Mouse (Mus musculus): ENCODE measurements around the gene Cebpg. TPM values are rescaled to one million over a fixed set of nuclear protein-coding genes. Genes with fewer than 3 reads are reported as not detected.

Gene Cebpg
- polyA plus RNA-seq, 1 experiment from 2014 or later = 44.3 TPM

DNA sequence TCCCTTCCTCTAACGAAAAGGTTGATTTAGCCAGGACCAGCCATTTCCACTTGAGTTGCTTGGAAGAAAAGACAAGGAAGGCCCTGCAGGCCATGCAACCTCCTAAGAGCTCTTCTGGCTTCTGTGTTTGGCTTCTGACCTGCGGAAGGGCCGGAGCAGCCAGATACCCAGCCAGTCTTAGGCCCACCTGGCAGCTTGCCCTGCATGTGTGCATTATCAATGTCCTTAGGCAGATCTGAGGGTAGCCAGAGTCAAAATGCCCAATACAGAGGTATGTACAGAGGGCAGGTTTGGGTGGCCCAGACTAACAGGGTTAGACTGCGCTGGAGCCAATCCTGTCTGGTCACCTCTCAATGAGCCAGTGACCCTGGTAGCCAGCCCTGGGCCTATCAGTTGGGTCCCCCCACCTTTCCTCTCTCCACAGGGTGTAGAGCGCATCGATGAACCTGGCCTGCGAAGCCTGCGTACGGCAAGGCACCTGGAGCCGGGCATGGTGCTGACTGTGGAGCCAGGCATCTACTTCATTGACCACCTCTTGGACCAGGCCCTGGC, 13.0 kb downstream of the Cebpg start:
- Histone ChIP-seq H3K36me3 (ENCODE audit: control insufficient read depth, insufficient read depth, low read length) (peaks cover 56% of the 10 kb centered on the region), H3K27me3 (replicated peaks; ENCODE audit: control insufficient read depth, insufficient read depth, low read length) (no peaks in the 10 kb centered on the region), H3K4me2 (ENCODE audit: low read depth, low read length) (no peak overlapping the region), H3K9ac (ENCODE audit: low read depth, low read length) (no peak overlapping the region), H3K9me3 (ENCODE audit: control insufficient read depth, low read length) (no peaks in the 10 kb centered on the region), H3K4me1 (ENCODE audit: control insufficient read depth, insufficient read depth, low read length) (peaks cover 9% of the 10 kb centered on the region; the same call in 1 of the 2 replicates), H3K4me3 (ENCODE audit: low read depth, low read length) (no peak overlapping the region), H3K27ac (replicated peaks; ENCODE audit: low read depth, low read length) (no peak overlapping the region; the same call in 1 of the 2 replicates)
- no peak for ATAC-seq (ENCODE audit: low read depth)
- 89% methylated on average over 10 of the region's 10 CpGs for WGBS
- DNase-seq (ENCODE audit: low spot score) = no peak

DNA sequence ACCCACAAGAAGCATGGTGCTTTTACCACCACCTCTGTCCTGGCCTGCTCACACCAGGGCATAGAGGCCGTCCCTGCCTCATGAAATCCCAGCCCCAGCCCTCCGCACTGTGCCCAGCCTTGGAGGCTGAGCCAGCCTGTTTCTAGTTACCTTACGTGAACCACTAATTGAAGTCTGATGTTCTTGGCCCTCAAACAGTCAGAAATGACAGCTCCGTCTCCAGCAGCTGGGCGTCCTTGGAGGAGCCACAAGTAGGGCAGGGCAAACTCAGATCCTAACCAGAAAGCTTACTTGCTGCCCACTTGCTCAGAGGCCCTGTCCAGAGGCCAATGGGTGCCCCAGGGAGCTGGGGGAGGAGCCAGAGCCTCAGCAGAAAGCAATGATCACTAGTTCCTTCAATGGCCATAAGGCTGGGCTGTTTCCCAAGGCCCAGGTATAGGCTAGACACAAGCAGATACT, 13.6 kb downstream of the Cebpg start:
- Histone ChIP-seq H3K9ac (ENCODE audit: low read depth, low read length) (no peak overlapping the region), H3K4me2 (ENCODE audit: low read depth, low read length) (no peak overlapping the region), H3K9me3 (ENCODE audit: control insufficient read depth, low read length) (no peaks in the 10 kb centered on the region), H3K27me3 (replicated peaks; ENCODE audit: control insufficient read depth, insufficient read depth, low read length) (no peaks in the 10 kb centered on the region), H3K36me3 (ENCODE audit: control insufficient read depth, insufficient read depth, low read length) (peaks cover 52% of the 10 kb centered on the region), H3K4me3 (ENCODE audit: low read depth, low read length) (no peak overlapping the region), H3K4me1 (ENCODE audit: control insufficient read depth, insufficient read depth, low read length) (peaks cover 9% of the 10 kb centered on the region; the same call in 1 of the 2 replicates), H3K27ac (replicated peaks; ENCODE audit: low read depth, low read length) (peak overlapping the region; percentile 35; the same call in 1 of the 2 replicates)
- ATAC-seq (ENCODE audit: low read depth) (peak; percentile 53; the same call in 1 of the 2 replicates), DNase-seq (ENCODE audit: low spot score) (peak; percentile 79)
- 28% methylated on average over 5 of the region's 5 CpGs for WGBS

DNA sequence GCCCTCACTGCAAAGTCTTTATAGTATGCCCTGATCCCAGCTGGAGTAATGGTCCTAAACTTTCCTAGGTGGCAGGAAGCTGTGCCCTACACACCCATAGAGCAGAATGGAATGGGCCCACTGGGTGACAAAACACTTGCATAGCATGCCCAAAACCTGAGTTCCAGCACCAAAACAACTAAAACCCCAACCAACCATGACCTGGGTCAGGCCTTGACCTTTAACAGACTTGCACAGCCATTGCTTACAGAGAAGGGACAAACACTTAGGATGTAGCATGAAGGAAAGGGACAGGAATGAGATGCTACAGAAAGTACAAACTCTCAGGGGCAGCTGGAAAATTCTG, 14.2 kb downstream of the Cebpg start:
- Histone ChIP-seq H3K4me2 (ENCODE audit: low read depth, low read length) (no peak overlapping the region), H3K27me3 (replicated peaks; ENCODE audit: control insufficient read depth, insufficient read depth, low read length) (no peaks in the 10 kb centered on the region), H3K27ac (replicated peaks; ENCODE audit: low read depth, low read length) (peak overlapping the region; percentile 35; the same call in 1 of the 2 replicates), H3K9me3 (ENCODE audit: control insufficient read depth, low read length) (no peaks in the 10 kb centered on the region), H3K36me3 (ENCODE audit: control insufficient read depth, insufficient read depth, low read length) (peaks cover 46% of the 10 kb centered on the region), H3K9ac (ENCODE audit: low read depth, low read length) (no peak overlapping the region), H3K4me3 (ENCODE audit: low read depth, low read length) (no peak overlapping the region), H3K4me1 (ENCODE audit: control insufficient read depth, insufficient read depth, low read length) (peaks cover 9% of the 10 kb centered on the region; the same call in 1 of the 2 replicates)
- ATAC-seq (ENCODE audit: low read depth) (no peak), DNase-seq (ENCODE audit: low spot score) (no peak)

- no peak overlapping the region for H3K27ac ChIP-seq (replicated peaks; ENCODE audit: low read depth, low read length)
- ATAC-seq (ENCODE audit: low read depth) = no peak
- no peak overlapping the region for H3K4me2 ChIP-seq (ENCODE audit: low read depth, low read length)
- no peak overlapping the region for H3K4me3 ChIP-seq (ENCODE audit: low read depth, low read length)
- H3K9ac ChIP-seq (ENCODE audit: low read depth, low read length) = no peak overlapping the region
- DNase-seq (ENCODE audit: low spot score) = no peak
- WGBS = 47% methylated on average over 2 of the region's 2 CpGs
- H3K36me3 ChIP-seq (ENCODE audit: control insufficient read depth, insufficient read depth, low read length) = peaks cover 42% of the 10 kb centered on the region
- H3K9me3 ChIP-seq (ENCODE audit: control insufficient read depth, low read length) = no peaks in the 10 kb centered on the region
- H3K4me1 ChIP-seq (ENCODE audit: control insufficient read depth, insufficient read depth, low read length) = peaks cover 11% of the 10 kb centered on the region; the same call in 1 of the 2 replicates
- H3K27me3 ChIP-seq (replicated peaks; ENCODE audit: control insufficient read depth, insufficient read depth, low read length) = no peaks in the 10 kb centered on the region
These were observed 14.8 kb downstream of the Cebpg start for GRCm38 (mm10) chr7:35041286-35042208.

- Histone ChIP-seq H3K4me2 (ENCODE audit: low read depth, low read length) (no peak overlapping the region), H3K27me3 (replicated peaks; ENCODE audit: control insufficient read depth, insufficient read depth, low read length) (no peaks in the 10 kb centered on the region), H3K4me3 (ENCODE audit: low read depth, low read length) (no peak overlapping the region), H3K4me1 (ENCODE audit: control insufficient read depth, insufficient read depth, low read length) (peaks cover 23% of the 10 kb centered on the region), H3K9ac (ENCODE audit: low read depth, low read length) (no peak overlapping the region), H3K36me3 (ENCODE audit: control insufficient read depth, insufficient read depth, low read length) (peaks cover 32% of the 10 kb centered on the region), H3K27ac (replicated peaks; ENCODE audit: low read depth, low read length) (no peak overlapping the region), H3K9me3 (ENCODE audit: control insufficient read depth, low read length) (no peaks in the 10 kb centered on the region)
- DNase-seq (ENCODE audit: low spot score) (no peak), ATAC-seq (ENCODE audit: low read depth) (no peak)
- 91% methylated on average over 9 of the region's 9 CpGs for WGBS
These were observed 16.0 kb downstream of the Cebpg start for GRCm38 (mm10) chr7:35040176-35040972.

DNA sequence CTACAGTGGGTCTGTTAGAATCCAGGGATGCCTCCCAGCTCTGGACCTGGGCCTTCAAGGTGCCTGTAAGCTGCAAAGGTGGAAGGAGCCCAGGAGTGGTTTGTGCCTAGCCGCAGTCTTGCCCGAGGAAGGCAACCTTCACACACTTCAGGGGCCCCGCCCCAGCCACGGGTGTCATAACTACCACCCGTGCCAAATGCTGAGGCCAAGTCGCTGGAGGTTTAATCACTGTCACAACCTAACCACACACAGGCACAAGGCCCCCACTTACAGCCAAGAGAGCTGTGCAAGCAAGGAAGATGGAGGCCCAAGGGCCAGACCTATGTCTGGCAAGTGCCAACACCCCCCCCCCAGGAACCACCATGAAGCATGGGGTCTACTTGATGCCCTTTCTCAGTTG, 19.0 kb downstream of the Cebpg start:
- H3K4me2 ChIP-seq (ENCODE audit: low read depth, low read length) = no peak overlapping the region
- no peak overlapping the region for H3K4me3 ChIP-seq (ENCODE audit: low read depth, low read length)
- H3K36me3 ChIP-seq (ENCODE audit: control insufficient read depth, insufficient read depth, low read length) = peaks cover 16% of the 10 kb centered on the region; the same call in 1 of the 2 replicates
- H3K27ac ChIP-seq (replicated peaks; ENCODE audit: low read depth, low read length) = no peak overlapping the region
- H3K9ac ChIP-seq (ENCODE audit: low read depth, low read length) = no peak overlapping the region
- ATAC-seq (ENCODE audit: low read depth) (no peak), DNase-seq (ENCODE audit: low spot score) (no peak)
- no peaks in the 10 kb centered on the region for H3K27me3 ChIP-seq (replicated peaks; ENCODE audit: control insufficient read depth, insufficient read depth, low read length)
- H3K9me3 ChIP-seq (ENCODE audit: control insufficient read depth, low read length) = no peaks in the 10 kb centered on the region
- H3K4me1 ChIP-seq (ENCODE audit: control insufficient read depth, insufficient read depth, low read length) = peaks cover 18% of the 10 kb centered on the region
- WGBS = 91% methylated on average over 6 of the region's 6 CpGs

GRCm38 (mm10) chr7:35036266-35036731, 20.1 kb downstream of the Cebpg start:
- peaks cover 27% of the 10 kb centered on the region for H3K36me3 ChIP-seq (ENCODE audit: control insufficient read depth, insufficient read depth, low read length)
- no peaks in the 10 kb centered on the region for H3K27me3 ChIP-seq (replicated peaks; ENCODE audit: control insufficient read depth, insufficient read depth, low read length)

GRCm38 (mm10) chr7:35035565-35035964, 20.8 kb downstream of the Cebpg start:
- Histone ChIP-seq H3K27ac (replicated peaks; ENCODE audit: low read depth, low read length) (peak overlapping the region; percentile 21), H3K4me3 (ENCODE audit: low read depth, low read length) (no peak overlapping the region), H3K27me3 (replicated peaks; ENCODE audit: control insufficient read depth, insufficient read depth, low read length) (no peaks in the 10 kb centered on the region), H3K4me1 (ENCODE audit: control insufficient read depth, insufficient read depth, low read length) (peaks cover 18% of the 10 kb centered on the region), H3K9ac (ENCODE audit: low read depth, low read length) (peak overlapping the region; percentile 37; the same call in 1 of the 2 replicates), H3K9me3 (ENCODE audit: control insufficient read depth, low read length) (no peaks in the 10 kb centered on the region), H3K4me2 (ENCODE audit: low read depth, low read length) (no peak overlapping the region), H3K36me3 (ENCODE audit: control insufficient read depth, insufficient read depth, low read length) (peaks cover 23% of the 10 kb centered on the region; the same call in 1 of the 2 replicates)
- 70% methylated on average over 4 of the region's 4 CpGs for WGBS
- DNase-seq (ENCODE audit: low spot score) = no peak
- no peak for ATAC-seq (ENCODE audit: low read depth)

More at GRCm38 (mm10) chr7:35036266-35036731, 20.1 kb downstream of the Cebpg start:
- H3K9me3 ChIP-seq (ENCODE audit: control insufficient read depth, low read length) = no peaks in the 10 kb centered on the region
- H3K9ac ChIP-seq (ENCODE audit: low read depth, low read length) = no peak overlapping the region
- no peak for DNase-seq (ENCODE audit: low spot score)
- no peak overlapping the region for H3K4me2 ChIP-seq (ENCODE audit: low read depth, low read length)
- no peak overlapping the region for H3K4me3 ChIP-seq (ENCODE audit: low read depth, low read length)
- H3K27ac ChIP-seq (replicated peaks; ENCODE audit: low read depth, low read length) = peak overlapping the region; percentile 21; the same call in 1 of the 2 replicates
- WGBS = 58% methylated on average over 5 of the region's 5 CpGs
- peaks cover 18% of the 10 kb centered on the region for H3K4me1 ChIP-seq (ENCODE audit: control insufficient read depth, insufficient read depth, low read length)
- ATAC-seq (ENCODE audit: low read depth) = peak; percentile 28; the same call in 1 of the 2 replicates
